Mouse (Mus musculus) embryonic facial prominence, embryonic 13.5 days (tissue): ENCODE results near the gene B9d1. TPM values are rescaled to one million over a fixed set of nuclear protein-coding genes. Genes with fewer than 3 reads are reported as not detected.
A peak's percentile ranks its signal among the peaks of the same experiment; 100 is the strongest.

Source experiments
- ATAC-seq: fragments of 200-750 bp; cut with Nextera tagmentation; 2 replicates; pipeline ENCODE4 v1.8.0; 2017; ENCODE audit warnings: low read depth; ENCODE audit not compliant: insufficient number of reproducible peaks, insufficient read depth, low FRiP score, low TSS enrichment
- H3K27ac ChIP-seq: fragments of 300-500 bp; sonication (generic); 2 replicates; pipeline ENCODE4 v1.5.1; 2015; ENCODE audit warnings: moderate library complexity, mild to moderate bottlenecking, inconsistent platforms
- H3K27me3 ChIP-seq: fragments of 300-500 bp; sonication (generic); 2 replicates; pipeline ENCODE4 v1.6.1; 2015; ENCODE audit warnings: mild to moderate bottlenecking, inconsistent platforms
- H3K36me3 ChIP-seq: fragments of 300-500 bp; sonication (generic); 2 replicates; pipeline ENCODE4 v1.6.1; 2015; ENCODE audit warnings: mild to moderate bottlenecking, inconsistent platforms
- H3K4me1 ChIP-seq: fragments of 300-500 bp; sonication (generic); 2 replicates; pipeline ENCODE4 v1.6.1; 2015; ENCODE audit warnings: inconsistent platforms
- H3K4me2 ChIP-seq: fragments of 300-500 bp; sonication (generic); 2 replicates; pipeline ENCODE4 v1.6.1; 2015; ENCODE audit warnings: moderate library complexity, mild to moderate bottlenecking, inconsistent platforms
- H3K4me3 ChIP-seq: fragments of 300-500 bp; sonication (generic); 2 replicates; pipeline ENCODE4 v1.5.1; 2015; ENCODE audit warnings: mild to moderate bottlenecking, inconsistent platforms
- H3K9ac ChIP-seq: fragments of 300-500 bp; sonication (generic); 2 replicates; pipeline ENCODE4 v1.6.1; 2015; ENCODE audit warnings: mild to moderate bottlenecking, inconsistent platforms
- H3K9me3 ChIP-seq: fragments of 300-500 bp; sonication (generic); 2 replicates; pipeline ENCODE4 v1.6.1; 2016; ENCODE audit warnings: inconsistent platforms
- WGBS: fragments of 180-500 bp; shearing (Covaris S2); methylation state at CpG from one replicate; pipeline ENCODE4 v1.1.7; 2015; ENCODE audit warnings: mixed read lengths; 5-methylcytosine and 5-hydroxymethylcytosine counted together
- polyA plus RNA-seq: library from polyadenylated mRNA; unstranded; fragments of >200 nt; fragmentation: Nextera tagmentation; extraction: Ambion mirVana; gene quantifications from 2 replicates; pipeline ENCODE4 v1.2.1, GENCODE M21; 2015

B9d1 gene
- polyA plus RNA-seq, 1 experiment from 2014 or later = 36.7 TPM

GRCm38 (mm10) chr11:61489874-61490273, 15.1 kb upstream of the B9d1 start:
- Histone ChIP-seq H3K4me2 (no peak overlapping the region), H3K4me1 (peaks cover 72% of the 10 kb centered on the region), H3K4me3 (no peak overlapping the region), H3K9ac (no peak overlapping the region; the same call in 1 of the 2 replicates), H3K36me3 (peaks cover 55% of the 10 kb centered on the region), H3K27ac (peak overlapping the region; percentile 48; the same call in 1 of the 2 replicates), H3K9me3 (no peaks in the 10 kb centered on the region), H3K27me3 (no peaks in the 10 kb centered on the region)
- 94% methylated on average over 8 of the region's 8 CpGs for WGBS
- ATAC-seq = no peak

- H3K9me3 ChIP-seq = no peaks in the 10 kb centered on the region
- H3K36me3 ChIP-seq = peaks cover 55% of the 10 kb centered on the region
- 92% methylated on average over 22 of the region's 22 CpGs for WGBS
- peaks cover 60% of the 10 kb centered on the region for H3K4me1 ChIP-seq
- H3K9ac ChIP-seq = no peak overlapping the region; the same call in 1 of the 2 replicates
- no peaks in the 10 kb centered on the region for H3K27me3 ChIP-seq
- H3K27ac ChIP-seq = no peak overlapping the region
- ATAC-seq = no peak
- no peak overlapping the region for H3K4me3 ChIP-seq
- no peak overlapping the region for H3K4me2 ChIP-seq
These were observed 13.9 kb upstream of the B9d1 start for GRCm38 (mm10) chr11:61490944-61491520.

GRCm38 (mm10) chr11:61492749-61493401, 12.1 kb upstream of the B9d1 start:
- ATAC-seq = no peak
- H3K9me3 ChIP-seq = no peaks in the 10 kb centered on the region
- peak overlapping the region; percentile 93 for H3K4me3 ChIP-seq
- 73% methylated on average over 12 of the region's 12 CpGs for WGBS
- peaks cover 49% of the 10 kb centered on the region for H3K36me3 ChIP-seq
- peak overlapping the region; percentile 89 for H3K4me2 ChIP-seq
- H3K27ac ChIP-seq = peak overlapping the region; percentile 92
- H3K9ac ChIP-seq = peak overlapping the region; percentile 91
- peaks cover 42% of the 10 kb centered on the region for H3K4me1 ChIP-seq
- no peaks in the 10 kb centered on the region for H3K27me3 ChIP-seq

- peak overlapping the region; percentile 91 for H3K9ac ChIP-seq
- peak; percentile 49 for ATAC-seq
- peak overlapping the region; percentile 92 for H3K27ac ChIP-seq
- no peaks in the 10 kb centered on the region for H3K9me3 ChIP-seq
- H3K27me3 ChIP-seq = no peaks in the 10 kb centered on the region
- H3K4me3 ChIP-seq = peak overlapping the region; percentile 93
- WGBS = under 1% methylated on average over 49 of the region's 50 CpGs
- peaks cover 42% of the 10 kb centered on the region for H3K36me3 ChIP-seq
- peak overlapping the region; percentile 89 for H3K4me2 ChIP-seq
- H3K4me1 ChIP-seq = peaks cover 35% of the 10 kb centered on the region
These were observed 11.3 kb upstream of the B9d1 start for GRCm38 (mm10) chr11:61493525-61494128.

- Histone ChIP-seq H3K36me3 (peaks cover 35% of the 10 kb centered on the region), H3K4me2 (peak within 1 kb of the TSS; percentile 89), H3K27me3 (no peaks in the 10 kb centered on the region), H3K4me1 (peaks cover 30% of the 10 kb centered on the region), H3K27ac (peak within 1 kb of the TSS; percentile 92), H3K9me3 (no peaks in the 10 kb centered on the region), H3K4me3 (peak within 1 kb of the TSS; percentile 93), H3K9ac (peak within 1 kb of the TSS; percentile 91)
- WGBS = under 1% methylated on average over 62 of the region's 62 CpGs
- ATAC-seq = peak; percentile 93
These were observed 10.6 kb upstream of the B9d1 start, which contains the start of gene Mapk7 for GRCm38 (mm10) chr11:61494129-61494997. Gene Mapk7, minus strand, starts transcription at chr11:61494406.

- Histone ChIP-seq H3K27ac (peak overlapping the region; percentile 92; the same call in 1 of the 2 replicates), H3K4me1 (peaks cover 18% of the 10 kb centered on the region), H3K9ac (no peak overlapping the region), H3K4me2 (no peak overlapping the region), H3K36me3 (peaks cover 23% of the 10 kb centered on the region), H3K9me3 (no peaks in the 10 kb centered on the region), H3K4me3 (no peak overlapping the region), H3K27me3 (no peaks in the 10 kb centered on the region)
- 88% methylated on average over 2 of the region's 2 CpGs for WGBS
- no peak for ATAC-seq
These were observed 9.4 kb upstream of the B9d1 start for GRCm38 (mm10) chr11:61495528-61495927.

- ATAC-seq = no peak
- H3K36me3 ChIP-seq = peaks cover 4% of the 10 kb centered on the region
- no peaks in the 10 kb centered on the region for H3K9me3 ChIP-seq
- H3K9ac ChIP-seq = no peak overlapping the region
- peaks cover 9% of the 10 kb centered on the region for H3K4me1 ChIP-seq
- H3K27ac ChIP-seq = no peak overlapping the region
- no peak overlapping the region for H3K4me3 ChIP-seq
- 80% methylated on average over 1 of the region's 1 CpGs for WGBS
- H3K27me3 ChIP-seq = no peaks in the 10 kb centered on the region
- H3K4me2 ChIP-seq = no peak overlapping the region
These were observed 7.5 kb upstream of the B9d1 start for GRCm38 (mm10) chr11:61497490-61497889.

GRCm38 (mm10) chr11:61498736-61499504, 6.0 kb upstream of the B9d1 start:
- H3K36me3 ChIP-seq = no peaks in the 10 kb centered on the region
- 66% methylated on average over 6 of the region's 6 CpGs for WGBS
- H3K9me3 ChIP-seq = no peaks in the 10 kb centered on the region
- H3K27me3 ChIP-seq = no peaks in the 10 kb centered on the region
- no peak overlapping the region for H3K27ac ChIP-seq
- no peak overlapping the region for H3K4me2 ChIP-seq
- H3K4me1 ChIP-seq = peaks cover 5% of the 10 kb centered on the region
- no peak for ATAC-seq
- no peak overlapping the region for H3K9ac ChIP-seq
- H3K4me3 ChIP-seq = no peak overlapping the region

GRCm38 (mm10) chr11:61503933-61504332, 1.0 kb upstream of the B9d1 start:
- H3K27ac ChIP-seq = peak overlapping the region; percentile 72; the same call in 1 of the 2 replicates
- H3K4me3 ChIP-seq = no peak overlapping the region
- 44% methylated on average over 8 of the region's 8 CpGs for WGBS
- H3K9ac ChIP-seq = no peak overlapping the region
- peaks cover 22% of the 10 kb centered on the region for H3K4me1 ChIP-seq
- H3K4me2 ChIP-seq = no peak overlapping the region
- no peak for ATAC-seq
- peaks cover 9% of the 10 kb centered on the region; the same call in 1 of the 2 replicates for H3K36me3 ChIP-seq
- no peaks in the 10 kb centered on the region for H3K9me3 ChIP-seq
- no peaks in the 10 kb centered on the region for H3K27me3 ChIP-seq

GRCm38 (mm10) chr11:61514953-61515352, 10.0 kb downstream of the B9d1 start:
- Histone ChIP-seq H3K36me3 (peaks cover 53% of the 10 kb centered on the region), H3K4me1 (no peaks in the 10 kb centered on the region), H3K27ac (no peak overlapping the region), H3K9me3 (no peaks in the 10 kb centered on the region), H3K4me3 (no peak overlapping the region), H3K9ac (no peak overlapping the region), H3K27me3 (no peaks in the 10 kb centered on the region), H3K4me2 (no peak overlapping the region)
- no peak for ATAC-seq
- WGBS = 39% methylated on average over 3 of the region's 3 CpGs
